Mouse (Mus musculus): Measurements from ENCODE around the gene Mark3.

Gene Mark3

DNA sequence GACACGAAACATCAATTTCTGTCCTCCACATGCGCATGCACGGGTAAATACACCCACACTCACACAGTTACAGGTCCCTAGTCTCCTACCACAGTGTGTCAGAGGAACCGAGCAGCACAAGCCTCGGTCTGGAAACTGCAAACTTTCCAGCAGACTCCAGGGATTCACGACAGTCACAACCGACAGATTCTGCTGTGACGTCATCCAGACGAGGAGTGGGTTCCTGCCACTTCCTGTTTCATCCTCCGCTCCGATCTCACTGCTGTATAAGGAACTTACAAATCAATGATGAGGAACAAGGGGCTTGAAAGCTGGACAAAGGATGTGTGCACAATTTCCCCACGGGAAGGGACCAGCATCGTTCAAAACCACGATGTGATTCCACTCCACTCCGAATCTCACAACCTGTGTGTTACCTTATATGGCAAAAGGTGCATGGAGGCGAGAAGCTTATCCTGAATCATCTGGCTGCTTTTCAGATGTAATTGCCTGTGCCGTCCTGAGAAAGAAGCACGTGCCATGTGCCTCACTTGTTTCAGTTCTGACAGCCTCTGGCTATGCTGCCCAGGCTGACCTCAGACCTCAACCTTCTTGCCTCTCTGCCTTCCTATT is 14.6 kb upstream of the Mark3 start:
- DNase-seq (ENCODE audit: low spot score in 2 of 2) = peak; percentile 45 to 66

DNA sequence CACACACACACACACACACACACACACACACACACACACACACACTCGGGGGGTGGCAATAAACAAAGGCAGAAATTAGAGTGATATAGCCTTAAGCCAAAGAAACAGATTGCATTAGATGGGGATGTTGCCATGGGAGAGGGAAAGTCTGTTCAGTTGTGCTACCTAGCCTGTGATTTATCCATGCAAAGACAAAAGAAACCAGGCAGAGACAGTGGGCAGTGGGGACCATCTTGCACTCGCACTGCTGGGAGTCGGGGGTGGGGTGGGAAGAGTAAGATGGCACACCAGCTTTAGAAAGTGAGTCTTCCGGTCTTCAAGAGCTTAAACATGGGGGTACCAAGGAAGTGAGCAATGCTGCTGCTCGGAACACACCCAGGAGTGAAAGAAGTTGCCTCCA is 14.0 kb upstream of the Mark3 start:
- no peak for DNase-seq (ENCODE audit: low spot score in 2 of 2)

DNA sequence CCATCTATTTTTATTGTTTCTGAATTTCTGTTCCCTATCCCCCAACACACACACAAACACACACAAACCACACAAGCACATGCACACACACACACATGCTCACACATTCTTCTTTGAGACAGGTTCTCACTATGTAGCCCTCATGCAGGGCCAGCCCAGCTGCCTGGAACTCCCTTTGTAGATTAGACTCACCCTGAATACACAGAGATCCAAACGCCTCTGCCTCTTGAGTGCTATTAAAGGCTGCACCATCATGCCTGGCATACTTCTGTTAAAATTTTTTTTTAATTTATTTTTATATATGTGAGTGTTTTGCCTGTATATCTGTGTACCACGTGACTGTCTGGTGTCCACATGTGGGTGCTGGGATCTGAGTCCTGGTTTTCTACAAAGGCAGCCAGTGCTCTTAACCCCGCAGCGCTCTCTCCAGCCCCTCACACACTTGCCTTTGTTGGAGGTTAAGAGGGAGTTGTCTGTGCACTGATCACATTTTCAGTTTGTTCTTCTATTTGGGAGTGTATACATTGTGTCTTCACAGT is 12.0 kb upstream of the Mark3 start:
- no peak for DNase-seq (ENCODE audit: low spot score in 2 of 2)

DNA sequence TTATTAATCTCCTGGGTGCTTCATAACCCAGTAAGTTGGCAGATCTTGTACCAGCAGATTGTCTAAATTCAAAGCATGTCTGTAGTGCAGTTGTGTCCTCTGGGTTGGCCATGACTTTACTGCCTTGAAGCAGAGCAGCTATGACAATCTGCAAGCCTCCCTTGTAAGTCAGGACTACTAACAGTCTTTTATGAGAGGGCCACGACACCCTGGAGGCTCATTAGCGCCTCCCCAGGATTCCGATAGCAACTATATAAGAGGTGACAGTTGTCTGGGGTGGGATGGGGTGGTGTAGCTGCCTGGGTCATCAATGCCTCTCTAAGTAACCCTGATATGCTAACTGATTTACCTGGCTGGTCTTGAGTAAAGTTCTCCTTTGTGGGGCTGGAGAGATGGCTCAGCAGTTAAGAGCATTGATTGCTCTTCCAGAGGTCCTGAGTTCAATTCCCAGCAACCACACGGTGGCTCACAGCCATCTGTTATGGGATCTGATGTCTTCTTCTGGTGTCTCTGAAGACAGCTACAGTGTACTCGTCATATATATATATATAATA is 11.2 kb upstream of the Mark3 start:
- DNase-seq (ENCODE audit: low spot score in 2 of 2) = no peak

DNA sequence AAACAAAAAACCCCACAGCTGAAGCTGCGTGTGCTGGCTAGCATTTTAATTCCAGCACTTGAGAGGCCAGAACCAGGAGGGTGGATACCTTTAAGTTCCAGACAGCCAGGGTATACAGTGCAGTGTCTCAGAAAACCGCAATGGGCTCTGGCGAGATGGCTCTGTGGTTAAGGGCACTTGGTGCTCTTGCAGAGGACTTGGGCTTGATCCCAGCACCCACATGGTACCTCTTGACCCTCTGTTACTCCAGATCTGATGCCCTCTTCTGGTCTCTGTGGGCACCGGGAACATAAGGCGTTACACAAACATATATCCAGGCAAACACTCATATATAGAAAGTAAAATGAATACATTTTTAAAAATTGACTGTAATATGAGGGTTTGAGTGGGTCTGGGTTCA is 9.0 kb upstream of the Mark3 start:
- no peak for DNase-seq (ENCODE audit: low spot score in 2 of 2)

DNA sequence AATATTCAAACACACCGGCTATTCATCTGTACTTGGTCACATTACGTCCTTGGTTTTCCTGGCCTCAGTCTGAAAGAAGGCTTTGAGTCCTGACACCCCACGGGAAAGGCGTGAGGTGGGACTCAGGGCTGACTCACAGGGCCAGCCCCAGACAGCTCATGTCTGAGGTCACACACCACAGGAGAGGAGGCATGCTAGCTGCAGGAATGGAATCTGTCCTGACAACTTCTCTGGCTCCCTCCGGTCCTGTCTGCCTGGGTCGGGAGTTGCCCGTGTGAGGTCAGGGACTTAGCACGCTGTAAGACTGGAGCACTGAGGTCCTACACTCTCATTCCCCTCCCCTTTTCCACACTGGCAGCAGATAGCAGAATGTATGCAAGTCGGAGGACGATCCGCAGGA is 5.5 kb upstream of the Mark3 start:
- no peak for DNase-seq (ENCODE audit: low spot score in 2 of 2)

DNA sequence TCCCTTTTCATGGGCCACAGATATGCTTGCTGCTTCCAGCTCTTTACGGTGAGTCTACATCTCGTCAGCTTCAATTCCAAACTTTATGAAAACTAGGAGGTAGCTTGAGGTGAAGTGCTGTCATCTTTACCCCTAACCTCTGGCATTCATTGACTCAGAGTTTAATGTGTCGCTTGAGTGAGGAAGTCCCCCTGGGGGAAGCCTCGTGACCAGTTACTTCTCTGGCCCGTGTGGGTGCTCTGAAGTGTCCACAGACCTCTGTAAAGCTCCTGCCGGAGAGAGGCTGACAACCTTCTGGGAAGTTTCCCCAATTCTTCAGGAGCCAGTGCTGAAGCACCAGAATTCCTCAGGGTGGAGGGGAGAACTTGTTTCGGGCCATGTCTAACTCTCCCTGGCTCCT is 1.9 kb upstream of the Mark3 start:
- no peak for DNase-seq (ENCODE audit: low spot score in 2 of 2)

DNA sequence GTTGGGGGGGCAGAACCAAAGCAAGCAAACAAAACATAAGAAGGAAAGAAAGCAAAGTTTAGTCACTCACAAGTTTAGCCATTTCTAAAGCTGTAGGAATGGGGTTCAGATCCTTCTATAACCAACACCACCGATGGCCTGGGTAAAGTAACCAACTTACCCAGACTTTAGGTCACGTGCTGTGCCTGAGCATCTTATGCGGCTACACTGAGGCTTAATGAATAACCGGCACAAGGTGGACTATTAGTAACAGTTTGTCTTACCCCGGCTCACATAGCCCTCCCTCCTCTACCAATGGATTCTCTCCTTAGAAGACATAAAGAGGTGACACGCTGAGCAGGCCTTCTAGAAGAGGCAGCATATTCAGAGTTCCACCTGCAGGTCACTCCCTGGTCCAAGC is 1.0 kb upstream of the Mark3 start:
- no peak for DNase-seq (ENCODE audit: low spot score in 2 of 2)

DNA sequence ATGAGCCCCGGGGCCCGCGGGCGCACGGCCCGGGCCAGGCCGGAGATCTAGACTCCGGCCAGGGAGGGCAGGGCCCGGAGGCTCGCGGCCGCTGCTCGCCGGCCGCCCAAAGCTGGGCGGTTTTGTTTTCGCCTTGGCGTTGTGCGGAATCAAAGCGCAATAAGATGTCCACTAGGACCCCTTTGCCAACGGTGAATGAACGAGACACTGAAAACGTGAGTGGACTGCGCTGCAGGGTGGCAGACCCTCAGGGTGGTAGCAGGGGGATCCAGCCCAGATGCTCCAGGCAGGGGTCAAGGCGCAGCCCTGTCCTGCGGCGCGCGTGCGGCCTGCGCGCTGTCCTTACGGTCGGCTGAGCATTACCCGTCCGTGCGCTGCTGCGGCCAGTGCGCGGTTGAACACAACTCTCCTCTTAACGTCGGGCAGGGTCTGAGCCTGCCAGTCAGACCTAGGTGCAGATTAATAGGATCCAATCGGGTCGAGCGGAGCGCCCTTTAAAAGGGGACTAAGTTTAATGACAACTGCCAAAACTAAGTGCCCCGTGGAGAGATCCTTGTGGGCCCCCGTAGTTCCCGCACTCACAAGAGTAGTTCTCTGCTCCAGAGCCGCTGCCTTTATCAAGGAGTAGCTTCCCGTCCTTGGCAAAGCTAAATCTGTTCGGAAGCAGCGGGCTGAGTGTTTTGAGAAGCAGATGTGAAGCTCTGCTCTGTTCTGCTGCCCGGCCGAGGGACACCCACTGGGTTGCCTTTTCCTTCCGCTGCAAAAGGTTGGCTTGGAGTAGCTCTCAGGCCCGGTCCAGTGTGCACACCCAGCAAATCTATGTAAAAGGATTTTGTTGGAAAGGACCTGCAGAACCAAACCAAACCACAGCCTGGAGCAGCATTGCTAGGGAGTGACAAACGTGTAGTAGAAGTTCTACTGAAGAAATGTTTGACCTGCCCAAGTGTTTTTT is 840 bp downstream of the Mark3 start:
- peak; percentile 18 to 40 for DNase-seq (ENCODE audit: low spot score in 2 of 2)

DNA sequence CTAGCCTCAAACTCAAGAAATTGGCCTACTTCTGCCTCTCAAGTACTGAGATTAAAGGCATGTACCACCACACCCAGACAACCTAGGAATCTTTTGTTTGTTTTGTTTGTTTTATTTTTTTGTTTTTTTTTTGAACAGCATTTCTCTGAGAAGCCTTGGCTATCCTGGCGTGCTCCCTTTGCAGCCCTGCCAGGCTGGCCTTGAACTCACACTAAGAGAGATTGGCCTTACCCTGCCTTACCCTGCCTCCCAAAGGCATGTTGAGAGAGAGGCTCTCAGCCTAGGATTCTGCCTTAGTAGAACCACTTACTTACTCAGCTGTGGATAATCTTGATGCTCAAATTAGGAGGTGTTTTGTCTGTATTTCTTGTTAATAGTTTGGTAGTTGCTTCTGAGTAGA is 8.7 kb downstream of the Mark3 start:
- DNase-seq (ENCODE audit: low spot score in 2 of 2) = no peak

DNA sequence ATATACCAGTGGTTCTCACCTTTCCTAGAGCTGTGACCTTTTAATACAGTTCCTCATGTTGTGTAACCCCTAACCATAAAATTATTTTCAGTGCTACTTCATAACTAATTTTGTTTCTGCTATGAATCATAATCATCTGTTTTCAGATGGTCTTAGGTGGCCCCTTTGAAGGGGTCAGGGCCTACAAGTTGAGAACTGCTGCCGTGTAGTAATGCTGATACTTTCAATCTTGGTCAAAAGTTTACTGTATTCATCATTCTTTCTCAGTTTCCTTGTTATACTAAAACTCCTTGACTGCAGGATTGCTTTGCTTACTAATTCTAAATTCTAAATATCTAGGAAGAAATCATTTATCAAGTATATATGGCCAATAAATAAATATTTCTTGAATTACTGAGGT is 10.1 kb downstream of the Mark3 start:
- no peak for DNase-seq (ENCODE audit: low spot score in 2 of 2)

DNA sequence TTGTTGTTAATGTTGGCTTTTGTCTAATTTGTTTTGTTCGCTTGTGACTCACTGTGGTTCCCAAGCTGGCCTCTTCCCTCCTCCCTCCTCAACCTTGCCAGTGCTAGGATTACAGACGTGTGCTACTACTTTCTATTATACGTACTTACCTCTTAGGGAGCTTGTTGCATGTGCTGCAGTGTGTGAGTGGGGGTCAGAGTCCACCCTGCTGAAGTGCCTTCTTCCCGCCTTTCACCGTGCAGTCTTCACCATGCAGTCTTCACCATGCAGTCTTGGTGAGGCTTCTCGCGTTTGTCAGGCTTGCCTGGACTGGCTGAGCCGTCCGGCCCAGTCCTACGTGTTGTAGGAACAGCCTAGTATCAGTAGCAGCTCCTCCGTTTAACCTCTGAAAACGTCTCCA is 12.9 kb downstream of the Mark3 start:
- no peak for DNase-seq (ENCODE audit: low spot score in 2 of 2)

DNA sequence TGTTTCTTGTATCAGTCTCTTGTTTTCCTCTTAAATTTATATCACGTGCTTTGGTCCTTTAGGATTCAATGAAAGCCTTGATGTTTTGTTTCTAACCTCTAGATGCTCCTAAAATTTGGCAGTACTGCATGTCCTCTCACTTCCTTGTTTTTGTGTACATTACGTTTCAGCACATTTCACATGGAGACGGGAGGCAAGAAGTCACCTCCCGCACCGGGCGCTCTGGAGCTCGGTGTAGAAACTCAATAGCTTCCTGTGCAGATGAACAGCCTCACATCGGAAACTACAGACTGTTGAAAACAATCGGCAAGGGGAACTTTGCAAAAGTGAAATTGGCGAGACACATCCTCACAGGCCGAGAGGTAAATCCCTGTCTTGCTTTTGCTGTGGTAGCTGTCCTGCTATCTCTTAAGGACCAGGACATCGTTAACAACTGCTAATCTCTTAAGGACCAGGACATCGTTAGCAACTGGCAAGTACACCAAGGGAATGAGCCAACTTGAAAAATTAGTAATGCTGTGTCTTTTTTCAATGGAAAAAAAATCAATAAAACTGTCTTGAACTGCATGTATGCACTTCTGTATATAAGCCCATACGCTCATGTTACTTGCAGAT is 18.2 kb downstream of the Mark3 start:
- no peak for DNase-seq (ENCODE audit: low spot score in 2 of 2)

DNA sequence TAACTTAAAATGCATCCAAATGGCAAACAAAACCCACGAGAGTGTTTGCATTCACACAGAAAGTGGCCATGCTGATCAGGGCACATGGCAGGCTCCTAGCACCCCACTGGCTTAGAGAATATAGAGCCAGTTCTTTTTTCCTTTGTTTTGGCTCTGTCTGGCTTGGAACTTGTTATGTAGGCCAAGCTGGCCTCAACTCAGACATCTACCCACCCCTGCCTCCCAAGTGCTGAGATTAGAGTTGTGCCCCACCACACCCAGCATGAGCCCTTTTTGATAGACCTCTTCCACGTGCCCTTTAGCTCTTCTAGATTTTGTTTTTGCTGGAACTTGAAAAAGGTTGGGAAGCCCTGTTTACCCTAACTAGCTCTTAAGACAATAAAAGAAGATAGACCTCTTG is 19.5 kb downstream of the Mark3 start:
- no peak for DNase-seq (ENCODE audit: low spot score in 2 of 2)

DNA sequence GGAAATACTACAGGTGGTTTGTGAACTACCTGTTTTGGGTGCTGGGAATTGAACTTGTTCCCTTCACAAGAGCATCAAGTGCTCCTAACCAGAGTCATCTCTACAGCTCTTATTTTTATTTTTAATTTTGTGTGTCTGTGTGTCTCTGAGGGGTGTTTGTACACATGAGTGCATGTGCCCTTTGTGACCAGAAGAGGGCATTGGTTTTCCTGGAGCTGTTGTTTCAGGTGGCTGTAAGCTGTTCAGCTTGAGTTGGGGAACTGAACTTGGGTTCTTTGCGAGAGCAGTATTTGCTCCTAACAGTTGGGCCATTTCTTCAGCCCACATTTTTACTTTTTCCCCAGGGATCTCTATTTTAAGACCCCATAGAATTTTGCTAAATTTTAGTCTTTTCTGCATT is 23.0 kb downstream of the Mark3 start:
- no peak for DNase-seq (ENCODE audit: low spot score in 2 of 2)

DNA sequence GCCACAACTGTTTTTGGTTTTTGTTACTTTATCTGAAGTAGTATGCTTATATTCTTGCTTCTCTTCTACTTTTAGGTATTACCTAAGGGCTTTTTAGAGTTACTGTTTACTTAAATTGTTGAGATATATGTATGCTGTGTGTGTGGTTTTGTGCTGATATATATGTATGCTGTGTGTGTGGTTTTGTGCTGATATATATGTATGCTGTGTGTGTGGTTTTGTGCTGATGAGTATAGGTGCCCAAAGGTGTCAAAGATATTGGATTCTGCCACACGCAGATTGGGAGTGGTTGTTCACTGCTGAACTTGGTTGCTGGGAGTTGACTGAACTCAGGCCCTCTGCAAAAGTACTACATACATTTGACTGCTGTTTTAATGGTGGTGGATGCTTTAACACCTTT is 24.6 kb downstream of the Mark3 start:
- DNase-seq (ENCODE audit: low spot score in 2 of 2) = no peak

DNA sequence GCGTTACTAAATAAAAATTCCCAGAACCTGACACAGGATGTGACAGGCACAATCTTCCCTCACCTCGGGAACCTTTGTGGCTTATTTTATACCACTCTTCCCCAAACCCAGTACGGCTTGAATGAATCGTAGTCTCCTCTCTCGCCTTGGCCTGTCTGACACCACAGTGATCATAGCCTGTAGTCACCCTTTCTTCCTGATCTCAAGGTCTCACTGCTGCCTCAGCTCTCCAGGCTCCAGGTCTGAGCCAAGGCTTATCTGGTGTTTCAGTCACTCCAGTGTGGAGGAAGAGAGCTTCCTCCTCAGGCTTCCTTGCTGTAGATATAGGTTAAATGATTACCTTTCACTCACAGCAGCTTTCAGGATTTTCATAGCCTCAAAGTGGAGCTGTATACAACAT is 25.3 kb downstream of the Mark3 start:
- DNase-seq (ENCODE audit: low spot score in 2 of 2) = no peak

DNA sequence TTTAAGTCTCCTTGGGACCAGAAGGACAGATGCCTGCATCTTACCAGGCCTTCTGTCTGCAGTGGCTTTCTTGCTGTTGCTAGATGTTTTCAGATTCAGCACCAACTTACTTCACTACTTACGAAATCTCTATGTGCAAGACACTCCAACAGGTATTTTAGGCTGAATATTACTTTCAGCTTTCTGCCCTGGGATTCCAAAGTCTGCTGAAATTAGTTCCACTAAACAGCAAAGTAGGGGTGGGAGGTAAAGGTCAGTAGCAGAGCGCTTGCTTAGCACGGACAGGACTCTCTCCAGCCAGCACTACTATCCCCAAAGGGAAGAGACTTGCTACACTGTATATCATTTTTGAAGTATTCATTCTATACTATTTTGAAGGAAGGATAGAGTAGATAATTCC is 29.5 kb downstream of the Mark3 start:
- no peak for DNase-seq (ENCODE audit: low spot score in 2 of 2)

DNA sequence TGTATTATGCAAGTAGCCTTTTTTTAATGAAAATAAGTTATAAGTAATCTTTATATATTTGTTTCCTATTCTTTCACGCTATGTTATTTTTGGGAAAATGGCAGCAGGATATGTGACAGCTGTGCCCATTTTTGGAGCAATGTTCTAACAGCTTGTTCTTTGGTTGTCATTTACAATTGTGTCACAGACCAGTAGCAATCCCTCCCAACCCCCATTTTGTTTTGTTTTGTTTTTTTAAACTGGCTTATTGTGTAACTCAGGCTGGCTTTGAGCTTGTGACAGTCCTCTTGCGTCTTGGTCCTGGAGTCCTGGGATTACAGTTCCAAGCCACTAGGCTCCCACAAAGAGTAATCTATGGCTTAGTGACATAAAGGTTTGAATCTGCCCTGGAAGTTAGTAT is 31.3 kb downstream of the Mark3 start:
- no peak for DNase-seq (ENCODE audit: low spot score in 2 of 2)

DNA sequence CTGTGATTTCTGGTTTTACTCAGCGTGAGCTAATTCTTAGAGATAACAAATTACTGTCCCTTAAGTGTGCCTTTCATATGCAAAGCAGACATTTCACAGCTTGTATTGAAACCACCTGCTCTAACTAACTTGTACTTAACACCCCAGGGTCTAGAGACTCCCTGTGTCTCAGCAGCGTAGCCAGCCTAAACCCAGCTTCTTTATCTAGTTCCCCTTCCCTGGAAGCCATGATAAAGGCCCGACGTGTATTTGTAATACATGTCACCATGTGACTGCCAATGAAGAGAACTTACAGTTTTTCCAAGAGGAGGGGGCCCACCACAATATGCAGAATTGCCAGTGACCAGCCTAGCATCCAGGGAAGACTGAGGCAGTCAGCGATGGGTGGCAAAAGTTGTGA is 33.7 kb downstream of the Mark3 start:
- no peak for DNase-seq (ENCODE audit: low spot score in 2 of 2)

DNA sequence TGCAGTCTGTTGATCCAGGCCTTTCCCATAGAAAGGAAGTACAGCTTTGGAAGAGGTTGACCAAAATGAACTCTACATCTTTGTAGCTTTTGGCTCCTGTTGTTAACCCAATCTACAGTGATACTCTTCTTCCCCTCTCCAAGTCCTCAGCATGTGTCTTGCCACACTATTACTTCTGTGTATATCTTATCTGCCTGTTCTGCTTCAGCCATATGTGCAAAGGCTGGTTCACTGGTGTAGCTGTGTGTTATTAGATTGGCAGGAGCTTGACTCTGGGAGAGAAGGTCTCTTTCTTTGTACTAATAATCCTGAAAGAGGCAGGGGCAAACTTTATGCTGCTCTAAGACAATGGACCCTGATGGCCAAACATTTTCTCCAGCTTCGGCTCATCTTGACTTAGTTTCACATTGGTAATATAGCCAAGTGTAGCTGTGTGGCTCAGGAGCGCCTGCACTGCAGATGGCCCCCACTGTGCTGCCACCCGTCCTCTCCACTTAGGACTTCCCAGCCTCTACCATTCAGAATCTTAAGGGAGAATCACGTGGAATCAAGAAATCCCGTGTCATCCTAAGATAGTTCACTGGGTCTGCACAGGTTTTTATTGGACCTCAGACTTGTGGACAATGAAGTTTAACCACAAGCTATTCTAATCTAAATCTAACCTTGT is 40.3 kb downstream of the Mark3 start:
- no peak for DNase-seq (ENCODE audit: low spot score in 2 of 2)

DNA sequence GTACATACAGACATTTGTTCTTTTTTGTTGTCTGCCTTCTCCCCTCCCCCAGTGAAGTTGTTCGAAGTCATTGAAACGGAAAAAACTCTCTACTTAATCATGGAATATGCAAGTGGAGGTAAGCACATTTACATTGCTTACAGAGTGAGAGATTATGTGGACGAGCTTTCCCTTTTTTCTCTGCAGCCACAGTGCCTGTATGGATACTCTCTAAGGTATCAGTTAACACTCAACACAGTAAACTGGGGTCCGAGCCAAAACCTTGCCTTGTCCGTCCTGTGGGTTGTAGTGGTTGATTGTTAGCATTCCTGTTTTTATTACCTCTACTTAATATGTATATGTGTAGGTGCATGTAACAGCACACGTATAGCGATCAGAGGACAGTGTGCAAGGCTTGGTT is 43.9 kb downstream of the Mark3 start:
- no peak for DNase-seq (ENCODE audit: low spot score in 2 of 2)

Measured in frontal cortex, postnatal 10 days (tissue).